Mouse (Mus musculus): ENCODE results near the gene Pdlim7.
A peak's percentile ranks its signal among the peaks of the same experiment; 100 is the strongest.

Pdlim7 gene

GRCm38 (mm10) chr13:55519606-55520005 lies 6.1 kb upstream of the Pdlim7 start:
- no peak for DNase-seq (ENCODE audit: extremely low spot score)

- peak; percentile 85 for DNase-seq (ENCODE audit: extremely low spot score)
Measured at GRCm38 (mm10) chr13:55516955-55517354, 3.5 kb upstream of the Pdlim7 start.

GRCm38 (mm10) chr13:55513828-55514227 lies 352 bp upstream of the Pdlim7 start:
- DNase-seq (ENCODE audit: extremely low spot score): no peak

GRCm38 (mm10) chr13:55512379-55513031 lies 971 bp downstream of the Pdlim7 start:
- DNase-seq (ENCODE audit: extremely low spot score): peak; percentile 81

GRCm38 (mm10) chr13:55511492-55511861 lies 2.0 kb downstream of the Pdlim7 start:
- DNase-seq (ENCODE audit: extremely low spot score): peak; percentile 54

- DNase-seq (ENCODE audit: extremely low spot score): peak; percentile 78
Measured at GRCm38 (mm10) chr13:55510668-55511491, 2.6 kb downstream of the Pdlim7 start.

GRCm38 (mm10) chr13:55510332-55510667 lies 3.2 kb downstream of the Pdlim7 start:
- DNase-seq (ENCODE audit: extremely low spot score): no peak

- no peak for DNase-seq (ENCODE audit: extremely low spot score)
Measured at GRCm38 (mm10) chr13:55508531-55508930, 4.9 kb downstream of the Pdlim7 start.

GRCm38 (mm10) chr13:55507877-55508276 lies 5.6 kb downstream of the Pdlim7 start:
- no peak for DNase-seq (ENCODE audit: extremely low spot score)

GRCm38 (mm10) chr13:55506697-55507096 lies 6.8 kb downstream of the Pdlim7 start:
- DNase-seq (ENCODE audit: extremely low spot score): no peak

GRCm38 (mm10) chr13:55505810-55506209 lies 7.7 kb downstream of the Pdlim7 start:
- no peak for DNase-seq (ENCODE audit: extremely low spot score)

GRCm38 (mm10) chr13:55504390-55504789 lies 9.1 kb downstream of the Pdlim7 start:
- DNase-seq (ENCODE audit: extremely low spot score): no peak

- DNase-seq (ENCODE audit: extremely low spot score): no peak
Measured at GRCm38 (mm10) chr13:55502405-55502804, 11.1 kb downstream of the Pdlim7 start.

GRCm38 (mm10) chr13:55500575-55500974 lies 12.9 kb downstream of the Pdlim7 start:
- no peak for DNase-seq (ENCODE audit: extremely low spot score)

- no peak for DNase-seq (ENCODE audit: extremely low spot score)
Measured at GRCm38 (mm10) chr13:55498906-55499305, 14.6 kb downstream of the Pdlim7 start.

GRCm38 (mm10) chr13:55496661-55497060 lies 16.8 kb downstream of the Pdlim7 start:
- DNase-seq (ENCODE audit: extremely low spot score): no peak

GRCm38 (mm10) chr13:55495702-55496101 lies 17.8 kb downstream of the Pdlim7 start:
- DNase-seq (ENCODE audit: extremely low spot score): no peak

GRCm38 (mm10) chr13:55494883-55495621 lies 18.4 kb downstream of the Pdlim7 start:
- no peak for DNase-seq (ENCODE audit: extremely low spot score)

GRCm38 (mm10) chr13:55494257-55494656 lies 19.2 kb downstream of the Pdlim7 start:
- no peak for DNase-seq (ENCODE audit: extremely low spot score)

- DNase-seq (ENCODE audit: extremely low spot score): peak; percentile 86
Measured at GRCm38 (mm10) chr13:55487578-55488498, 25.6 kb downstream of the Pdlim7 start, which contains the start of gene Dbn1. Dbn1 (minus strand) TSS chr13:55488111.

- peak; percentile 80 for DNase-seq (ENCODE audit: extremely low spot score)
Measured at GRCm38 (mm10) chr13:55486916-55487577, 26.4 kb downstream of the Pdlim7 start.
